Mouse (Mus musculus): ENCODE data around the gene 1500009C09Rik.
"Not testable (repeated sequence)": the region's sequence is repeated elsewhere in the genome, so short reads cannot be mapped to it uniquely, and the experiment has no call there.

The 1500009C09Rik gene

GRCm38 (mm10) chr15:82218778-82219666 lies 33.2 kb upstream of the 1500009C09Rik start:
- DNase-seq (ENCODE audit: low read depth, low spot score) = no peak

- DNase-seq (ENCODE audit: low read depth, low spot score) = no peak
These were observed 32.1 kb upstream of the 1500009C09Rik start for GRCm38 (mm10) chr15:82220003-82220675.

- no peak for DNase-seq (ENCODE audit: low read depth, low spot score)
These were observed 30.9 kb upstream of the 1500009C09Rik start for GRCm38 (mm10) chr15:82221104-82221860.

- no peak for DNase-seq (ENCODE audit: low read depth, low spot score)
These were observed 28.9 kb upstream of the 1500009C09Rik start for GRCm38 (mm10) chr15:82223251-82223650.

- DNase-seq (ENCODE audit: low read depth, low spot score) = no peak
These were observed 28.3 kb upstream of the 1500009C09Rik start, which contains the start of gene Tnfrsf13c for GRCm38 (mm10) chr15:82223657-82224601. TSS of gene Tnfrsf13c (minus strand) at chr15:82224369.

- DNase-seq (ENCODE audit: low read depth, low spot score) = no peak
These were observed 27.5 kb upstream of the 1500009C09Rik start for GRCm38 (mm10) chr15:82224602-82225215.

GRCm38 (mm10) chr15:82225769-82226168 lies 26.4 kb upstream of the 1500009C09Rik start:
- no peak for DNase-seq (ENCODE audit: low read depth, low spot score)

GRCm38 (mm10) chr15:82229542-82230045 lies 22.6 kb upstream of the 1500009C09Rik start:
- no peak for DNase-seq (ENCODE audit: low read depth, low spot score)

- no peak for DNase-seq (ENCODE audit: low read depth, low spot score)
These were observed 22.0 kb upstream of the 1500009C09Rik start for GRCm38 (mm10) chr15:82230098-82230611.

GRCm38 (mm10) chr15:82231100-82231499 lies 21.1 kb upstream of the 1500009C09Rik start:
- DNase-seq (ENCODE audit: low read depth, low spot score) = no peak

GRCm38 (mm10) chr15:82231591-82232378 lies 20.4 kb upstream of the 1500009C09Rik start:
- no peak for DNase-seq (ENCODE audit: low read depth, low spot score)

GRCm38 (mm10) chr15:82232651-82233050 lies 19.5 kb upstream of the 1500009C09Rik start:
- no peak for DNase-seq (ENCODE audit: low read depth, low spot score)

- no peak for DNase-seq (ENCODE audit: low read depth, low spot score)
These were observed 16.5 kb upstream of the 1500009C09Rik start for GRCm38 (mm10) chr15:82235661-82236060.

GRCm38 (mm10) chr15:82236565-82236964 lies 15.6 kb upstream of the 1500009C09Rik start:
- peak; percentile 65 for DNase-seq (ENCODE audit: low read depth, low spot score)

- no peak for DNase-seq (ENCODE audit: low read depth, low spot score)
These were observed 8.9 kb upstream of the 1500009C09Rik start for GRCm38 (mm10) chr15:82243311-82243710.

- DNase-seq (ENCODE audit: low read depth, low spot score) = no peak
These were observed 8.5 kb upstream of the 1500009C09Rik start for GRCm38 (mm10) chr15:82243742-82244114.

- DNase-seq (ENCODE audit: low read depth, low spot score) = peak; percentile 84
These were observed 7.9 kb upstream of the 1500009C09Rik start, which contains the start of gene Cenpm for GRCm38 (mm10) chr15:82244115-82244804. TSS of gene Cenpm (minus strand) at chr15:82244748.

- not testable (repeated sequence) for DNase-seq (ENCODE audit: low read depth, low spot score)
These were observed 7.4 kb upstream of the 1500009C09Rik start for GRCm38 (mm10) chr15:82244805-82245161.

All from embryo, embryonic 11.5 days (tissue).